Mouse (Mus musculus): ENCODE data around the gene Med16.

Med16 gene

DNA sequence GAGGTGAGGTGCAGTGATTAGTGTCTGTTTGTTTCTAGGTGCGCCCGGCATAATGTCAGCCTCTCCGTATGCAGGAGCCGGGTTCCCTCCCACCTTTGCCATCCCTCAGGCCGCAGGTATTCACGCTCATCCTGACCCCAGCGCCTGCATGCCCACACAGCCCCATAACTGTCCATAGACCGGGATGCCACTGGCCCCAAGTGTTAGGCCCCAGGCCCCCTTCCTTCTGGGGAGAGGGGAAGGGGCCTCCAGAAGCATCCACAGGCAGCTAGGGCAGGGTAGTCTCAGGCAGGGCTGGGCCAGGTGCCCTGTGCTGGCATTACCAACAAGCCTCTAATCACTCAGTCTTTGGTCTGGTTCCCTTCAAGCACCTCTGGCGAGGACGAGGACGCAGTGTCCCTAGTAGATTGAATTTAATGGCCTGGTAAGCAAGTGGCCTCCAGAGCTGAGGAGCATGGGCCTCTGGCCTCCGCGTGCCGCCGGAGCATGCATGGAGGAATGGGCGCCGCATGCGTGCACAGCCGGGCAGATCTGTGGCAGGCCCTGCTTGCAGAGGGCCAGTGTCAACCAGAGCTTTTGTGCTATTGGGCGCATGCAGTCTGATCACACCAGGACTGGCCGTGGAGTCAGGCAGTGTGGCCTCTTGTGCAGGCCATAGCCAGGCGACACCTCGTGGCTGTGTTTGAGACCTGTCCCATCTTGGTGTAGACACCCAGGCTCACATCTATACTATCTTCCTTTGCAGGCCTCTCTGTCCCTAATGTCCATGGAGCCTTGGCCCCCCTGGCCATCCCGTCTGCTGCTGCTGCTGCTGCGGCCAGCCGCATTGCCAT is 48.4 kb downstream of the Med16 start:
- no peak for DNase-seq (ENCODE audit: low spot score)

- DNase-seq (ENCODE audit: low spot score), result no peak
Measured at GRCm38 (mm10) chr10:79859116-79859515, 49.6 kb downstream of the Med16 start.

DNA sequence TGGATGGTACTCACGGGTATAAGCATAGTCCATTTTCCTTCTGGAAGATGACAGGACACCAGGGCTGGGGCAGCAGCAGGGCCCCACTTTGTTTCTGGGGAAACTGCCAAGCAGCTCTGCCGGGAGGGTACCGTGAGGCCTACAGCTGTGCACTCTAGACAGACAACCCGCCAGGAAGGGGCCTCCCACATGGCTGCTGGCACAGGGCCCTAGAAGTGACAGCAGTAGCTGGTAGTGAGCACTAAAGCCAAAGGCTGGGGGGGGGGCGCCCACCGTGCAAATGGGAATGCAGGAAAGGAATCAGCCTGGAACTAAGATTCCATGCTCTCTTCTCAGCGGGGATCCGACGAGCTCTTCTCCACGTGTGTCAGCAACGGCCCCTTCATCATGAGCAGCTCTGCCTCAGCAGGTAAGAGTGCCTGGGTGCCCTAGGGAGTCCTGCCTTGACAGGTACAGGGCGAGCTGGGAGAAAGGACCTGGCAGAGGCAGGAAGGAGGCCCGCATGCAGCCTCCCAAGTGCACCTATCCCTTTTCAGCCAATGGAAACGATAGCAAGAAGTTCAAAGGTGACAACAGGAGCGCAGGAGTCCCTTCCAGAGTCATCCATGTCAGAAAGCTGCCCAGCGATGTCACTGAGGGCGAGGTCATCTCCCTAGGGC is 50.2 kb downstream of the Med16 start:
- peak; percentile 53 for DNase-seq (ENCODE audit: low spot score)

- no peak for DNase-seq (ENCODE audit: low spot score)
Measured at GRCm38 (mm10) chr10:79857894-79858293, 50.8 kb downstream of the Med16 start.

DNA sequence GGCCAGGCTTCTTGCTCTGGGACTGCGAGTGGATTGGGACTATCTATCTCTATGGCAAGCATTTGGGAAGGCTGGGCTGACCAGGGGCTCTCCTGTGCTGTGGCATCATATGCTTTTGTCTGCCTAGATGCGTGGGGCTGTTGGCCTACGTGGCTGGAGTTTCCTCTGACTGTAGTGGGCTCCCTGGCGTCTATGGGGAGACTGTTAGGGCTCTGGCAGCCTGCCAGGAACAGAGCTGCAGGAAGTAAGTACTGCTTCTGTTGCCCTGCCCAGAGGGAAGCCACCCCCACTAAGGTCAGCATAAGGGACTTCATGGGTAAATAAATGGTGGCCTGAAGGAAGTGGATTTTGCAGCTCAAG is 51.3 kb downstream of the Med16 start:
- DNase-seq (ENCODE audit: low spot score), result peak; percentile 84

GRCm38 (mm10) chr10:79856704-79857451 is 51.8 kb downstream of the Med16 start:
- DNase-seq (ENCODE audit: low spot score), result no peak

- no peak for DNase-seq (ENCODE audit: low spot score)
Measured at GRCm38 (mm10) chr10:79856280-79856679, 52.4 kb downstream of the Med16 start.

DNA sequence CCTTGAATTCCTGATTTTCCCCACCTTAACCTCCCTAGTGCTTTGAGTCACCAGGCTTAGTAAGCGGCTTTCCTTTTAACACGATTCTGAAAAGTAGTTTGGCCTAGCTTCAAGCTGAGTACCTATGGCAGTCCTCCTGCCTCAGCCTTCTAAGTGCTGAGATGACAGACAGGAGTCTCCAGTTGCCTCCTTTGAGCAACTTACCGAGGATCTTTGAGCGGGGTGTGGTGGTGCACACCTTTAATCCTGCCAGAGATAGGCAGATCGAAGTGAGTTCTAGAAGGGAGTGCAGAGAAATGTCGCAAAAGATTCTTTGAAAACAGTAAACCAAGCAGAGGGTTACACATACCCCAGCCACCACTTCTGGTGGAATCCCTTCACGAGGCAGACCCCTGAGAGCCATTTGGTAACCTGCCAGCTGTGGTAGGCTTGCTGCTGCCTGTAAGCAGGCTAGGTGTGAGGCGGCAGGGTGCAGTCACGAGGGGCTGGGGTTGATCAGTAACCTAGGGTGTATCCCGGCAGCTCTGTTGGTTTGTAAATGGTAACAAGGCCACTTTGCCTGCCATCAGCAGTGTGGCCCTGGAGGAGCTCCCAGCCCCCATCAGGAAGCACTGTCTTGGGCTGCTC is 53.1 kb downstream of the Med16 start:
- DNase-seq (ENCODE audit: low spot score), result peak; percentile 53

DNA sequence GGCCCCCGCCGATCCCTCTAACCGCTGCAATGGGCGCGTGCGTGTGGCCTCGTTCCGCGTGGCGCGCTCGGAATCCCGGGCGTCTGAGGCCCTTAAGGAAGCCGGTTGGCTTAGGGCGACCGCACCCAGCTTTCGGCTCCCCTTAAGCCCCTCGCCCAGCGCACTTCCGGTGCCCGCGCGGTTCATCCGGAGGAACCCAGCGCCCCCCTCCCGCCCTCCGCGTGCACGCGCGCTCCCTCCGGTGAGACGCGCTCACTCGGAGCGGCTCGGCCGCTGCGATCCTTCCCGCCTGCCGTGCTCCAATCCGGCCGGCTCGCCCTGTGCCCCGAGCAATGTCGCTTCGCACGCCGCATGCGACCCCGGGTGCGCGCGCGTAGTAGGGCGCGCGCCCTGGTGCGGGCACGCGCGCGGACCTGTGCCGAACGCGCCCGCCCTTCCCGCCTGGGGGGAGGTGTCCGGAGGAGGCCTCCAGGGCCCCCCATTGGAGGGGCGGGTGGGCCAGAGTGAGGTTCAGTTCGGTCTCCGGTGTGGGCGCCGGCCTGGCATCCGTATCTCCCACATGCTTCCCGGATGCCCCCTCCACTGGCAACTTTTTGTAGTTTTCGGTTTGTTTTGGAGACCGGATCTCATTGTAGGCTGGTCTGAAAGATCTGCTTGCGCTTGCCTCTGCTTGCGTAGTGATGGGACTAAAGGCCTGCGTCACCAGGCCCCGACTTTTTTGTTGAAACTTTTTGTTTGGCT is 53.8 kb downstream of the Med16 start:
- DNase-seq (ENCODE audit: low spot score), result peak; percentile 71

GRCm38 (mm10) chr10:79853860-79854795 is 54.6 kb downstream of the Med16 start, which contains the start of gene Ptbp1:
TSS of gene Ptbp1 (plus strand) at chr10:79854427.
- peak; percentile 99 for DNase-seq (ENCODE audit: low spot score)

- peak; percentile 93 for DNase-seq (ENCODE audit: low spot score)
Measured at GRCm38 (mm10) chr10:79853392-79853791, 55.3 kb downstream of the Med16 start.

GRCm38 (mm10) chr10:79852827-79853226 is 55.9 kb downstream of the Med16 start:
- DNase-seq (ENCODE audit: low spot score), result no peak

GRCm38 (mm10) chr10:79852107-79852789 is 56.5 kb downstream of the Med16 start:
- peak; percentile 74 for DNase-seq (ENCODE audit: low spot score)

DNA sequence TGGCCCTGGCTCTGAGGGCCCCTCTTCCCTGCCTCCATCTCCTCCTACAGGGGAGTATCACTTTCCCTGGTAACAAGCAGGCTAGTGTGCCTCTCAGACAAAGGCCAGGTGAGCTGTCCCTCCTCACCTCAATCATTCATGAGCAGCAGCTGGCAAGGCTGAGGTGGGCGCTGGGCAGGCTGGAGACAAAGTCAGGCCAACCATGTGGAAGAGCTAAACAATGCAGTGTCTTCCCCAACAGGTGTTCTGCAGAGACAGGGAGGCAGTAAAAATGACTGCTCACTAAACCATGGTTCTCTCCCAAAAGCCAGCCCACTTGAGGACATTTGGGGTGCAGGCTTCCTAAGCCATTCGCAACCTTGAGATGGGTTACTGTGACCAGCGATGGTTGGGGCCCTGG is 57.1 kb downstream of the Med16 start:
- no peak for DNase-seq (ENCODE audit: low spot score)

DNA sequence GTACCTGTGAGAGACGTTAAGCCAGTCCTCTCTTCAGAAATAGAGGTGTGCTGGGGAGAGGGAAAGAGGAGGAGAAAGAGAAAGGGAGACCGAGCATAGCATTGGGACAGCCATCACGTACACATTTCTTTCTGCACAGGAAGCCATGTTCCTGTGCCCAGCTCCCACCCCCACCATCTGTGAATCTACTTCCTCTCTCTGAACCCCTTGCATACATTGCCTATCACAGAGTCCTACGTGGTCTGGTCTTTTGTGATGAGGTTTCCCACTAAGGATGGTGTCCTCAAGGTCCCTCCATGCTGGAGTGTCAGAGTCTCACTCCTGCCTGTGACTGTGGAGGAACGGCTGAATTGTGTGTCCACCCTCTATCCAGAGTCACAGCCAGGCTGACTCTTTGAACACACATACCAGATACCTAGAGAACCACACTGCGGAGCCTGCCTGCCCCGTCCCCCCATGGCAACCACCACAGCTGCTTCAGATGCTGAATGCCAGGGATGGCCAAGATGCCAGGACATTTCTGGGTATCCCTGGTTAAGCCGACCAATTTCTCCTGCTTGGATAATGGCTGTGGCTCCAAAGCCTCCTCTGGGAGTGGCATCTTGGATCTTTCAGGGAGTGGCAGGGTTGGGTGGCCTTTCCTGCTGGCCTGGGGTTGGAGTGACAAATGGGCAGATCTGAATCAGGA is 58.6 kb downstream of the Med16 start:
- DNase-seq (ENCODE audit: low spot score), result no peak

DNA sequence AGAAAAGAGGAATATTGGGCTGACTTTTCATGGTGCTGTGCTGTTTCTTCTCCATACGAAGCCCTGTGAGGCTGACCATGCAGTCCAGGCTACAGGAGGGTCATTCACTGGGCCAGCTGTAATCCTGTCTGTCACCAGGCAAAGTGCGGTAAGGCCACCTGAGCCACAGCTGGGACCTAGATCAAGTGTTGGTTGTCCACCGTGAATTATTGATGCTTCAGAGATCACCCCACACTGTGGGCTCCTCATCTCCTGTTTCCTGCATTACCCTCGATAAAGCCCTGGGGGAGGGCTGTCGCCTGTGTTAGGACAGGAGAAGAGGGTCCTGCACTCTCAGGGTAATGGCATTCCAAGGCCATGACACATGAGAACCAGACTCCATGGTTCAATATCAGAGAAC is 62.2 kb downstream of the Med16 start:
- no peak for DNase-seq (ENCODE audit: low spot score)

All from lung, postnatal 25 days (tissue).